ENCODE assay signal across 8 mouse cellular contexts in the genomic region with DNA sequence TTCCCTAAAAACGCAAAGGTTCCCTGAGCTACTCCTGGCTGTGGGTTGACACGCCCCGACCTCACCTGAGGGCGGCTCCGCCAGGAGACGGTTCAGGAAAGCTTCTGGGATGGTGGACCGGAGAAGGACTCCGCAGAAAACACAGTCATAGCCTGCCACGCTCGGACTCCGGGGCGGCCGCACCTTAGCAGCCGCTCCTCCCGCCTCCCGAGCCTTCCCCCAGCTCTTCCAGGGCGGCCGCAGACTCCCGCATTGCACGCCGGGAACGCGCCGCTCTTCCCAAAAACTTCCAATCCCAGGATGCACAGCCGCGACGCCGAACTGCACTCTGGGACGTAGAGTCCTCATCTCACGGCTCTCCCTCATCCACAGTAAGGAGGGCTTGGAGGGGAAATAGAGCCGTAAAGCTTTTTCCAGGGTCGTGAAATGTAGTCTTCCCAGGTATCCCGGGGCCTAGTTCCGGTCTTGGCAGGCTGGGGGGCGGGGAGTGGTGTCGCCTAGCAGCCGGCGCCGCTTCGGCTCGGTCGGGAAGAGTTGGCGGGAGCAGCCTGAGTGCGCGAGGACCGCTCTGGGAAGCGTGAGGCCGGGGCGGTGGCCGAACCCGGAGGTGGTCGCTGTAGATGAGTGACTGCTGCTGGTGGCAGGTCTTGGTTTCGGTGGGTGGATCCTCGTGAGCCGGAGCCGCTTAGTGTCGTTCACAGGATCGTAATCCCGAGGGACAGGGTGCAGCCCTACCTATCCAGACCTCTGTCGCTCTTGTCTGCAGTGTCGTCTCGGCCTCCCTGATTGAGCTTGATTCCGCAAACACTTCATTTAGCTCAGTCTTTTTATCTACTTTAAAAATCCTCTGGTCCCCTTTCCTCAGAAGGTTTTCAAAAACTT. TPM values are rescaled to one million over a fixed set of nuclear protein-coding genes. Genes with fewer than 3 reads are reported as not detected.
DNase-seq lines count a peak whose midpoint lies in the region; ATAC-seq lines count a peak whose summit lies in the region.

Gene Tmtc3, minus strand, starts transcription at position 254 of the 882 bp plus-strand sequence.
Gene Cep290, plus strand, starts transcription at position 462 of the 882 bp plus-strand sequence.

- no peaks in the 10 kb centered on the region for H3K9me3 ChIP-seq in hindbrain, embryonic 14.5 days (ENCODE audit: control insufficient read depth, low read length)

- H3K4me2 ChIP-seq in hindbrain, embryonic 14.5 days (replicated peaks): peak within 1 kb of the TSS; percentile 76

- no peaks in the 10 kb centered on the region for H3K27me3 ChIP-seq in hindbrain, embryonic 14.5 days (ENCODE audit: control insufficient read depth, insufficient read depth, low read length)

- DNase-seq in R1 (ENCODE audit: low read depth, low spot score): peak; percentile 99
- DNase-seq in cerebellum, postnatal 25 days: peak; percentile 96 to 97
- peak; percentile 92 to 94 for DNase-seq in frontal cortex, postnatal 25 days (ENCODE audit: low spot score in 2 of 2)
- peak; percentile 98 for DNase-seq in hindbrain, embryonic 14.5 days (ENCODE audit: low spot score)
- peak; percentile 97 for DNase-seq in layer of hippocampus, postnatal 36 days
- peak; percentile 98 for DNase-seq in lung, postnatal 36 days
- DNase-seq in retina, postnatal 1 day: peak; percentile 100
- peak; percentile 80 to 95 for DNase-seq in urinary bladder, adult 18-20 months (ENCODE audit: low spot score in 2 of 2)

- H3K4me3 ChIP-seq in hindbrain, embryonic 14.5 days (replicated peaks; ENCODE audit: low read length): peak within 1 kb of the TSS; percentile 87

- under 1% methylated on average over 63 of the region's 63 CpGs for WGBS in hindbrain, embryonic 14.5 days

- H3K36me3 ChIP-seq in hindbrain, embryonic 14.5 days (replicated peaks; ENCODE audit: control insufficient read depth, insufficient read depth): peaks cover 8% of the 10 kb centered on the region; the same call in 1 of the 2 replicates

- H3K4me1 ChIP-seq in hindbrain, embryonic 14.5 days (replicated peaks; ENCODE audit: control insufficient read depth, insufficient read depth, low read length): peaks cover 13% of the 10 kb centered on the region

- ATAC-seq in hindbrain, embryonic 14.5 days (ENCODE audit: low FRiP score): peak; percentile 99

- peak within 1 kb of the TSS; percentile 79 for H3K9ac ChIP-seq in hindbrain, embryonic 14.5 days

- H3K27ac ChIP-seq in hindbrain, embryonic 14.5 days: peak within 1 kb of the TSS; percentile 70

RNA-seq across cellular contexts. Expression of gene Tmtc3, which starts in this region (rescaled TPM):
- 9.9 and 14.3 TPM in 2 replicates for polyA plus RNA-seq in hindbrain, embryonic 14.5 days (2014; fragmentation: Nextera tagmentation; extraction: Ambion mirVana)
- total RNA-seq in layer of hippocampus, postnatal 36 days (2021): 10 to 100 TPM; 12.7 to 14.4 TPM

RNA-seq across cellular contexts. Expression of gene Cep290, which starts in this region (rescaled TPM):
- polyA plus RNA-seq in hindbrain, embryonic 14.5 days (2014; fragmentation: Nextera tagmentation; extraction: Ambion mirVana): 6.2 and 7.4 TPM in 2 replicates
- 10 to 100 TPM; 12.5 to 14.0 TPM for total RNA-seq in layer of hippocampus, postnatal 36 days (2021)

Comparison
In these comparisons a context has a peak if more than half of its experiments do, and no peak if none do; other contexts are left out.
1. Peak in every context shown above with its lines: DNase-seq, ATAC-seq, H3K4me3 ChIP-seq and H3K27ac ChIP-seq.